Mouse (Mus musculus) ES-E14 (cell line): Measurements from ENCODE around the gene Ankrd35. TPM values are rescaled to one million over a fixed set of nuclear protein-coding genes. Genes with fewer than 3 reads are reported as not detected.

Experiments
- DNase-seq: peaks from one replicate; pipeline ENCODE4 v3.0.0-alpha.2; 2013; ENCODE audit warnings: low read depth, low spot score
- H3K27ac ChIP-seq: 2 replicates; pipeline ENCODE4 v1.5.1; 2012; ENCODE audit warnings: low read depth, mild to moderate bottlenecking, low read length, moderate library complexity, mixed read lengths; ENCODE audit not compliant: poor library complexity, insufficient read depth, severe bottlenecking
- H3K36me3 ChIP-seq: 2 replicates; pipeline ENCODE4 v1.6.1; 2012; ENCODE audit warnings: mild to moderate bottlenecking, low read length, moderate library complexity, mixed read lengths; ENCODE audit not compliant: control insufficient read depth, poor library complexity, insufficient read depth, severe bottlenecking
- H3K4me1 ChIP-seq, 2 experiments: fragments of 150-350 bp in 1 of 2; sonication (generic) in 1 of 2; 2 replicates each; pipeline ENCODE4 v1.6.1; 2012; ENCODE audit warnings: low read length in 2 of 2, mild to moderate bottlenecking in 1 of 2, mixed read lengths in 1 of 2; ENCODE audit not compliant: control insufficient read depth in 2 of 2, insufficient read depth in 2 of 2, poor library complexity in 1 of 2
- H3K4me3 ChIP-seq, 2 experiments: fragments of 150-350 bp in 1 of 2; sonication (generic) in 1 of 2; 2 replicates each; pipeline ENCODE4 v1.5.1; 2012; ENCODE audit warnings: low read length in 2 of 2, low read depth in 1 of 2, mild to moderate bottlenecking in 1 of 2, mixed read lengths in 1 of 2; ENCODE audit not compliant: insufficient read depth in 1 of 2, poor library complexity in 1 of 2, severe bottlenecking in 1 of 2
- H3K9ac ChIP-seq: 2 replicates; pipeline ENCODE4 v1.6.1; 2012; ENCODE audit warnings: low read depth, mild to moderate bottlenecking, low read length, mixed read lengths; ENCODE audit not compliant: poor library complexity, insufficient read depth, severe bottlenecking
- H3K9me3 ChIP-seq: fragments of 150-350 bp; sonication (generic); 2 replicates; pipeline ENCODE4 v1.6.1; 2012; ENCODE audit warnings: low read depth, mild to moderate bottlenecking, low read length; ENCODE audit not compliant: control insufficient read depth, insufficient read depth
- CHD2 ChIP-seq: IDR thresholded peaks from 2 replicates; pipeline ENCODE4 v1.6.1; 2014; ENCODE audit warnings: mild to moderate bottlenecking, low read depth, low read length, inconsistent platforms
- HCFC1 ChIP-seq: IDR thresholded peaks from 2 replicates; pipeline ENCODE4 v1.6.1; 2012; ENCODE audit warnings: low read length, inconsistent platforms, borderline replicate concordance; ENCODE audit not compliant: insufficient read depth
- MAFK ChIP-seq: IDR thresholded peaks from 2 replicates; pipeline ENCODE4 v1.6.1; 2014; ENCODE audit warnings: mild to moderate bottlenecking, low read depth, low read length, inconsistent platforms; ENCODE audit not compliant: insufficient read depth
- ZC3H11A ChIP-seq: IDR thresholded peaks from 2 replicates; pipeline ENCODE4 v1.6.1; 2012; ENCODE audit warnings: low read depth, mild to moderate bottlenecking, inconsistent platforms, low read length, borderline replicate concordance
- ZNF384 ChIP-seq: IDR thresholded peaks from 2 replicates; pipeline ENCODE4 v1.6.1; 2012; ENCODE audit warnings: low read depth, low read length, inconsistent platforms
- in situ Hi-C, 2 experiments: fragments of 600-800 bp; cut with MboI; formaldehyde crosslinking; loops; one replicate each; pipeline ENCODE4 v1.15.1; 2025; ENCODE audit warnings: low sequenced_read_pairs in 2 of 2, inconsistent platforms in 1 of 2; ENCODE audit not compliant: unreplicated experiment in 2 of 2
- total RNA-seq: library from RNA; depleted of rRNA; stranded (reverse); fragments of 300-350 nt; gene quantifications from 2 replicates; pipeline ENCODE4 v1.2.3, GENCODE M21; 2012

Gene Ankrd35
- total RNA-seq, 1 experiment = 3.7 TPM

DNA sequence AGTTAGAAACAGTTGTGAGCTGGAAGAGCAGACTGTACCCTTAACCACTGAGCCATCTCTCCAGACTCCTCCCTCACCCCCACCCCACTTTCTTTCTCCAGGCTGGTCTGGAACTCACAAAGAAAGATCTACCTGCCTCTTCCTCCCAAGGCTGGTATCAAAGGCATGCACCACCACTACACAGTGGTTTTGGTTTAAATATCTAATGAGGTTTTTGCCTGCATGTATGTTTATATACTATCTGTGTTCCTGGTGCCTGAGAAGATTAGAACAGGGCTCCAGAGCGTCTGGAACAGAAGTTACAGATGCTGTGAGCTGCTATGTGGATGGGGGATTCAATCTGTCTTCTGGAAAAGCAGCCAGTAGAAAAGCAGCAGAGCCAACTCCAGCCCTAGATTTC lies 35.9 kb upstream of the Ankrd35 start:
- no peak for DNase-seq
- TF ChIP-seq ZNF384 (no peak), CHD2 (no peak), HCFC1 (no peak), MAFK (no peak), ZC3H11A (no peak)
- peaks cover 0 to 4% of the 10 kb centered on the region in 2 experiments; a peak in 2 of 4 replicates for H3K4me1 ChIP-seq
- H3K9ac ChIP-seq = no peak overlapping the region
- H3K27ac ChIP-seq = no peak overlapping the region
- H3K4me3 ChIP-seq = no peak overlapping the region
- H3K36me3 ChIP-seq = peaks cover 10% of the 10 kb centered on the region
- in situ Hi-C loops = loop anchor here in 1 of 2 experiments (10.0 kb wide), 1 partner anchor 89 kb away; no protein-coding TSS in a partner anchor
- H3K9me3 ChIP-seq = no peaks in the 10 kb centered on the region

DNA sequence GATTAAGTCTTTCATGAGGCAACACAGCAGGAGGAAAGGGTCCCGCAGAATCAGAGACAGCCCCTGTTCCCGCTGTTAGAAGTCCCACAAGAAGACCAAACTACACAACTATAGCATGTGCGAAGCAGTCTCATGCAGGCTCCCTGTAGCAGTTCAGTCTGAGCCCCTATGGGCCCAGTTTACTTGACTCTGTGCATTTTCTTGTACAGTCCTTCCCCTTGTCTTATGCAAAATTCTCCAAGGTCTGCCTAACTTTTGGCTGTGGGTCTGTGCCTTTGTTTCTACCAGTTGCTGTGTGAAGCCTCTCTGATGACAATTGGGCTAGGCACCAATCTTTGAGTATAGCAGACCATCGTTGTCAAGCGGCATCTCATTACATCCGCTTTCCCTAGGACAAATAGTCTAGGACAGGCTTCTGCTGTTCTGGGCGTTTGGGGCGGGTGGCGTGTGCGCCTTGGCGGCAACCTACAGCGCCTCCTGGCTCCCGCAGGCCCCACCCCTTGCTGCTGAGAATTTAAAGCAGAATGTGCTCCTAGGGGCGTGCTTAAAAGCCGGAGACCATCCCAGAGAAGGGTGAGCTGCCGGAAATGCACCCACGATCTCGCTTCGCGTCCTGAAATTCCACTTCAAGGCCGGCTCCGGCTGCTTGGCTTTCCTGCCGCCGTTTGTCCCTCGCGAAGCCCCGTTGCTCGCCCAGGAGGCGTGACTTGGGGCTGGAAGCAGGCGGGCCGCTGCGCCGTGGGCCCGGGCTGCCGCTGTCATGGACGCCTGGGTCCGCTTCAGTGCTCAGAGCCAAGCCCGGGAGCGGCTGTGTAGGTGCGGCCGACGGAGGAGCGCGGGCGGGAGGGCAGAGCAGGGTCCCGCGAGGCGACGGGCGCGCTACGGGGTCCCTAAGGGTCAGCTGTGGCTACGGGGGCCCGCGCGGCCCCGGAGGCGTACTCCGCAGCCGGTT lies 34.7 kb upstream of the Ankrd35 start, which contains the start of the genes Pex11b and Gm42957:
Gene Pex11b (plus strand): TSS at position 449 of the 952 bp plus-strand sequence.
Gene Gm42957 (plus strand): TSS at position 547 of the 952 bp plus-strand sequence.
- peaks cover 12% of the 10 kb centered on the region for H3K36me3 ChIP-seq
- DNase-seq = peak; percentile 84
- peak within 1 kb of the TSS; percentile 91 for H3K9ac ChIP-seq
- TF ChIP-seq ZNF384 (no peak), ZC3H11A (no peak), CHD2 (no peak), HCFC1 (no peak; the same call in 1 of the 2 replicates), MAFK (no peak)
- in situ Hi-C loops = loop anchor here in 1 of 2 experiments (10.0 kb wide), 1 partner anchor 90 kb away; no protein-coding TSS in a partner anchor
- H3K9me3 ChIP-seq = no peaks in the 10 kb centered on the region
- peak within 1 kb of the TSS; percentile 72 to 92 for H3K4me3 ChIP-seq
- H3K4me1 ChIP-seq = peaks cover 0 to 4% of the 10 kb centered on the region in 2 experiments; a peak in 2 of 4 replicates
- no peak within 1 kb of the TSS; the same call in none of the 2 replicates for H3K27ac ChIP-seq

DNA sequence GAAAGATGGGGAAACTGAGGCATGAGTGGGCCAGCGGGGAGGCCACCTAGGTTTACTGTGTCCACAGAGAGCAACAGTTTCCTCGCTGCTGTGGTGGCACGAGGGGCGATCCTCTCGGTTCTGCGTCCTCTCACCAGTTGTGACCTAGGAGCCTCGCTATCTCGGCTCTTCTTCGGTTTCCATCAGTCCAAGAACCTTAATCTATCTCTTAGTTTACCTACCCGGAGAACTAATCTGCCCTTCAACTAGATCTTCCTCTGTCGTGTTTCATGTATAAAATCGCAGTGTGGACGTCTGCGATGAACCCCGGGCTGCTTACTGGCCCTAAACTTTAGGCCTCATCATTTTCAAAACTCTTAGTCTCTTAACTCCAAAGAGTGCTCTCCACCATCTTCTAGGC lies 34.0 kb upstream of the Ankrd35 start:
- TF ChIP-seq MAFK (no peak), CHD2 (no peak), ZNF384 (no peak), HCFC1 (no peak), ZC3H11A (no peak)
- H3K36me3 ChIP-seq = peaks cover 10% of the 10 kb centered on the region
- H3K9me3 ChIP-seq = no peaks in the 10 kb centered on the region
- in situ Hi-C loops = loop anchor here in 1 of 2 experiments (10.0 kb wide), 1 partner anchor 91 kb away; no protein-coding TSS in a partner anchor
- H3K9ac ChIP-seq = peak overlapping the region; percentile 91
- DNase-seq = no peak
- H3K27ac ChIP-seq = no peak overlapping the region; the same call in 1 of the 2 replicates
- peak overlapping the region; percentile 72 to 92 for H3K4me3 ChIP-seq
- peaks cover 0 to 4% of the 10 kb centered on the region in 2 experiments; a peak in 2 of 4 replicates for H3K4me1 ChIP-seq

DNA sequence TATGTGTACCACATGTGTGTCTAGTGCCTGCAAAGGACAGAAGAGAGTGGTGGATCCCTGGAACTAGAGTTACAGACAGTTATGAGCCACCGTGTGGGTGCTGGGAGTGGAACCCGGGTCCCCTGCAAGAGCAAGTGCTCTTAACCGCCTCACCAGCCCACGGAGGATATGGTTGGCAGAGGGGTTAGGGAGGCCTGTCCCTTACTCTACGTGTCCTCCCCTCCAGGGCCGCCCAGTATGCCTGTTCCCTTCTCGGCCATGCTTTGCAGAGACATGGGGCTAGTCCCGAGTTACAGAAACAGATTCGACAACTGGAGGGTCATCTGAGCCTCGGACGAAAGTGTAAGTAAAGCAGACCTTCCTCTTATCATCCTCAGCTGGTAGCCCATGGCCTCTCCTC lies 33.5 kb upstream of the Ankrd35 start:
- no peak overlapping the region for H3K27ac ChIP-seq
- peak overlapping the region; percentile 72 to 92 for H3K4me3 ChIP-seq
- H3K4me1 ChIP-seq = peaks cover 0 to 4% of the 10 kb centered on the region in 2 experiments; a peak in 2 of 4 replicates
- in situ Hi-C loops = loop anchor here in 1 of 2 experiments (10.0 kb wide), 1 partner anchor 92 kb away; no protein-coding TSS in a partner anchor
- H3K9me3 ChIP-seq = no peaks in the 10 kb centered on the region
- H3K9ac ChIP-seq = peak overlapping the region; percentile 91; the same call in 1 of the 2 replicates
- DNase-seq = no peak
- H3K36me3 ChIP-seq = peaks cover 7% of the 10 kb centered on the region
- no peak for TF ChIP-seq HCFC1
- no peak for TF ChIP-seq MAFK
- TF ChIP-seq CHD2 = no peak
- no peak for TF ChIP-seq ZC3H11A
- TF ChIP-seq ZNF384 = no peak
